Mouse (Mus musculus): Measurements from ENCODE around the gene Dnah11.

Dnah11 gene

DNA sequence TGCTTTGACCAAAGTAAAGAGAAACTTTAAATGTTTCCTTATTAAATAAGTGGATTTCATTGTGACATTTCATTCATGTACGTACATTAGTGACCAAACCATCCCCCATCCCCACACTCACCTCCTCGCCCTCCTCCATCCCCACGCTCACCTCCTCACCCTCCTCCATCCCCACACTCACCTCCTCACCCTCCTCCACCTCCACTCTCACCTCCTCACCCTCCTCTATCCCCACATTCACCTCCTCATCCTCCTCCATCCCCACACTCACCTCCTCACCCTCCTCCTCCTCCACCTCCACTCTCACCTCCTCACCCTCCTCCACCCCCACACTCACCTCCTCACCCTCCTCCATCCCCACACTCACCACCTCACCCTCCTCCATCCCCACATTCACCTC lies 337.6 kb downstream of the Dnah11 start:
- no peak for DNase-seq (ENCODE audit: low read depth)

DNA sequence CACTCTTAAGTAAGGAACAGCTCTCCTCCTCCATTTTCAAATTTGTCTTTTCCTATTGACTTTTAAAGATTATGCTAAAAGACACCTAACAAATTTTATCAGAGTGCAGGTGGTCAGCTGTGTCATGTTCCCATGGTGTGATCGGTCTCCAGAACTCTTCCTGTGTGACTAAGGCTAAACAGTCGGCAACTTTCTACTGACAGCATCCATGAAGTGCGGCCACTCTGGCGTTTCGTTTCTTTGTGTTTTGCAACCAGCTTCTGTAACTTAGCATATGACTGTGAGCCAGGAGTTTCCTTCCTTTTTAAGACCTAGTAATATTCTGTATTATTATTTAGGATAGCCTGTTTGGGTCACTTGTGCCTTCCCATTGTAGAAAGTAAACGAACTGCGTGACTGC lies 338.0 kb downstream of the Dnah11 start:
- DNase-seq (ENCODE audit: low read depth) = no peak

DNA sequence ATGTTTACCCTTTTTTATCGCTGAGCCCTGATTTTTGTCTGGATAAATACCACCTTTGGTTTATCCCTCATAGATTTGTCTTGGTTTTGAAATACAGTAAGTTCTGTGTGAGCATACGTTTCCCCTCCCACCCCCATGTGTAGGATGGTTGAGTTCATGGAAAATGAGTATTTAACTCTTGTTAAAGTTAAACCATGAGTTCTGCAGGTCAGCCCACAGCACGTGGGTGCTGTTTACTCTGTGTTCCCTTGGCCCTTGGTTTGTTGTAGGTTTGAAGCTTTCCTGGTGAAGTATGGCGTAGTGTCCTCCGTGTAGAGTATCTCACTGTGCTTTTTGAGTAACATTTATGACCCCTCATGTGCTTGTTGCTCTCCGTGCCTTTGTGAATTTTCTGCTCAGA lies 341.0 kb downstream of the Dnah11 start:
- no peak for DNase-seq (ENCODE audit: low read depth)

DNA sequence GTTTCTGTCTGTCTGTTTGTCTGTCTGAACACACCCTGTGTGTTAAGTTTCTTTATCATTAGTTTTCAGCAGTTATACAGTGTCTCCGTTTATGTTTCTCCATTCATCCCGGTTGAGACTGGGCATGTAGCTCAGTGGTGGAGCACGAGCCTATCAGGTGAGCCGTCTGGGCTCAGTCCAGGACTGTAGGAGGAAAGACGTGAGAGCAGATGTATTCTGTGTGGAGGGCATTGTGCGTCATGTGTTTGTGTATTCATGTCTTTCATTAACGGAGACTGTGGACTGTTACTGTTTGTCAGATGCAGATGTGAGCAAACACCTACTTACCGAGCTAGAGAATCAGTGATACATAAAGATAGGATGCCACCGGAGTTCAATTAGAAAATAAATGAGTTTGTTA lies 341.8 kb downstream of the Dnah11 start:
- DNase-seq (ENCODE audit: low read depth) = no peak

DNA sequence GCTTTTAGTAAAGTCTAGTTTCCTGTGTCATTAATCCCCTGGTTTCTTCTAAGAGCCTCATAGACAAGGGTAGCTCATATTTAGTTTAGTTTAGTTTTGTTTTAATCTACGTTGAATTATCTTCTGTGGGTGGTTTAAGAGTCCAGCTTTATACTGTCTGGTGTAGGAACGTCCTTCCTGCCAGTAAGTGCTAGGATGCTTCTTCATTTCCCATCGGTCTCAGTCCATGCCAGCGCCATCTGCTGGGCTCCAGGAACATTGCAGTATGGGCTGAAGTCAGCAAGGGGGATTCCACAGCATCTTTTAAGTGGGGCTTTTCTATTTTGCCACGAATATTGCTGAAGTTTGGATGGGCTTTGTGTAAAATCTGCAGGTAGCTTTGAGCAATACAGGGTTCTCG lies 345.5 kb downstream of the Dnah11 start:
- DNase-seq (ENCODE audit: low read depth) = peak; percentile 70

DNA sequence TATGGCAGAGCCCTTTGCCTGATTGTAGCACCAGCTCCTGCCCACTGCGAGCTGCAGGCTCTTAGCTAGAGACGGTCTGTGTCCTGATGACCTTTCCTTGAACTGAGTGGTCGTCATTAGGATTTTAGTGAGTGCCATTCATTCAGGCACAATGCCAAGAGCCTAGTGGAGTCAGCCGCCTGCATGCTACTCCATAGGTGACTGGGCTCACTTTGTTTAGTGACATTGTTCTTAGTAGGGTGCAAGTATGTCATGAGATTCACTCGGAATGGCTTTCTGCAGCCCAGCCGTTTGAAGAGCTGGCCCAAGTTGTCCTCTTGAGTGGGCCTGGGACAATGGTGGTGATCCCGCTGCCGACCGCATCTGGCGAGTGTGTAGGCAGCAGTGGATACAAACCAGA lies 348.4 kb downstream of the Dnah11 start:
- DNase-seq (ENCODE audit: low read depth) = no peak

DNA sequence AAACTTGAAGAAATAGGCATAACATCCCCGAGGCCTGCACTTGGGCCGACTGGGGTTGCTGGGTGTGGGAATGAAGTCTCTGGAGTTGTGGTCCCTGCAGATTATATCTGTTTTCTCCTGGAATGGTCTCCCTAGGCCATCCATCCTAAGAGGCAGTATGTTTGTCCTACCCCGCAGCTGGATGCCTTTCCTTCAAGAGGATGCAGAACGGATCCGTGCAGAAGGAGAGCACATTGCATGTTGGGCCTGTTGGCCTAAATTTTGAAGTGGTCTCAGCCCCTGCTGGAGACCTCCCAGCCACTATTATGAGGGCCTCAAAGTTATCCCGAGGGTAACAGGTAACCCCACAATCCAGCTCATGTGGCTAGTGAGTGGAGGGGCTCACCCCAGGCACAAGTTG lies 350.2 kb downstream of the Dnah11 start:
- DNase-seq (ENCODE audit: low read depth) = no peak

DNA sequence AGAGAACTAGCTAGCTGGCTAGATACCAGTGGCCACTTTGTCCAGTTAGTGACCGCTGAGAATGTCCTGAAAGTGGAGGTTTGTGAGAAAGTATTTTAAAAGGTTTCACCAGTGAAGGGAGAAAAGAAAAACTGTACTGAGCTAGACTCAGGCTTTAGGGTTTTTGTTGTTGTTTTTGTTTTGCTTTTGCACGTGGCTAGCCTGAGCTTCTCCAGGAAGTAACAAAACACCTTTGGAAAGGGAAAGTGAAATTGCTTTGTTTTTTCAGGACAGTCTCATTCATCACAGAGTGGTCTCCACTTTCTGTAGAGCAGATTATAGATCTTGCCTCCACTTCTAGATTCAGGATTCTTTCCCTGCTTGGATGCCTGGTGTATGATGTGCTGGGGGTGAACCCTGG lies 353.9 kb downstream of the Dnah11 start:
- DNase-seq (ENCODE audit: low read depth) = peak; percentile 15

DNA sequence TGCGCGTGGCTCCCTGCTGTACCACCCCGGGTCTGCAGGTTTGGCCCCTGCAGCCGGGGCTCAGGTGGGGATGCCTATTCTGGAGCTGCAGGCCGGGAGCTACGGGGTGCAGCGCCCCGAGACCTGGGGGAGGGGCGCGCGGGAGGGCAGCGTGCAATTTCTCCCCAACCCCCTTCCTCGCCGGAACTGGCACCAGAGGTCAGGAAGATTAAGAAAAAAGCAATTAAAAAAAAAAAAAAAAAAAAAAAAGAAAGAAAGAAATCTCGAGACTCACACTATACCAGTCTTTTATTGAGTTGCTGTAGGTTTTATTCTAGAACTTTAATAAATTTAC lies 354.8 kb downstream of the Dnah11 start:
- no peak for DNase-seq (ENCODE audit: low read depth)

DNA sequence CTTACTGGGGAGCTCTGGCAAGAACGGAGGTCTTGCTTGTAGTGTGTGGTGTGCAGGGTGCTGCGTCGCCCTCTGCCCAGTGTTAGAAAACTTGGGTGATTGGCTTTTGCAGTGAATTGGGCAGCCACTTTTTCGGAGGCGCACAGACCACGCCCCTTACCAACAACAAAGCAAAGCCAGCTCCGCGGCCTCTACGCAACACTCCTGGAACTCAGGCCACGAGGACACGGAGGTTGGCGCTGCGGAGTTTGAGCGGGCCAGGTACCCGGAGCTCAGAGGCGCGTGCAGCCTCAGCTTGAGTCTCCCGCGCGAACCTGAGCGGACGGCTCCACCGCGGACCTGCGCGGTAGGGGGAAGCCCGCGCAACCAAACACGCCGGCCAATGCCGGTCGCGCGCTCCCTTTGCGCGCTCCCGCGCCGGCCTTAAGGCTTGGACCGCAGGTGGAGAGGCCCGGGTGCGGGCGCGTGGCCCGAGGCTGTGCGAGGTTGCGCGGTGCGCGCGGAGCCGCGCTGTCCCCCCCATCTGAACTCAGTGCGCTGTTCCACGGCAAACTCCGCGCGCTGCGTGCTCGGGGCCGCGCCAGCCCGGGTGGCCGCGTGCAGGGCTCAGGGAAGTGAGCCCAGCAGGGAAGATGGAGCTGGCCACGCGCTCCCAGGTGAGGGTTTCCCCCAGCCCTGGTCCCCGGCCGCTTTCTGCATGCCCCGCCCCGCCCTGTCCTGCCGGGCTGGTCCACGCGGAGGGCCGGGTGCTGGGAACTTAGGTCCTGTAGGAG lies 355.4 kb downstream of the Dnah11 start:
- peak; percentile 80 for DNase-seq (ENCODE audit: low read depth)

DNA sequence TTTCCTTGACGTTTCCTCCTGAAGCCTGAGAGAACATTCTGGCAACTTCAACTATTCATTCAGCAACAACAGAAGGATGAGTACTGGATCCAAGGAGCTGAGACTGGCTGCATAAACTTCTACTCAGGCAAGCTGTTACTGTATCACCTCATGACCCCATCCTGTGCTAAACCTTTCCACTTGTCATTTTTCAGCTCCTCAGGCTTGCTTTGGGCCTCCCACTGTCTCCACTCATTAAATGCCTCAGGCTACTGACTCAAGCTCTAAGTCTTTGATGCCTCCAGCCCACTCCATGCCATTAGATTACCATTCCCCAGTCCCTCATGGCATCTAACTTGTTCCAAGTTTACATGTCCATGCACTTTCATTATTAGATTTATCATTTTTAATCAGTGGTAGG lies 356.2 kb downstream of the Dnah11 start:
- no peak for DNase-seq (ENCODE audit: low read depth)

DNA sequence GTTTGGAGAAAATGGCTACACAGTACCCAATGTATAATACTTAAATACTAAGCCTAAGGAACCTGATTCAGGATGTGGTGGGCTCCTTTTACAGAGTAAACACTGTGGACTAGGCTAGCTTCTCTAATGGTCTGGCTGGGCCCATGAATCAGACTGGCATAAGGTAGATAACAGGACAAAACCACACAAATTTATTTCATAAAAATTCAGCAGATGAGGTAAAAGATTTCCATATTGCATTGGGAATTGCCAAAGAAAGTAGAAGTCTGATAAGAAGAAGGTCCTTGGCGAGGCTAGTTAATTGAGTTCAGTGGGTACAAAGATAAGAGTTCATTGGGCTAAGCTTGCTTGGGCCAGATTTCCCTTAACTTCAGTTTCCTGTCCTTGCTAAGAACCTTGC lies 358.1 kb downstream of the Dnah11 start:
- DNase-seq (ENCODE audit: low read depth) = no peak

DNA sequence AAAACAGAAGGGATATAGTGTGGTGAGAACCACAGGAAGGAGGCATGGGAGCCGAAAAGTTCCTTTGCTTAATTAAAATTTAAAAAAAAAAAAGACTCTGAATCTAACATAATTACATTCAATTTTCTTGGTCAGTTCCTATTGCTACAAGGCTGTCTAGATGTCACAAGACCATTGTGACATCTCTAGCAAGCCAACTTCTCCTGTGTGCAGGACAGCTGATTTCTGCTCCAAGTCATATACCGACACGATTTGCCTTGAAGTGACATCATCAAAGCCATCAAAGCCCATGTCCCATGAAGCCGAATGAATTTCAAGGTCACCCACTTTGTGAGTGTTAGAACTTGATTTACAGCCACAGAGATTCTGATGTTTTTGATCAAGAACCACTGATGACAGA lies 361.5 kb downstream of the Dnah11 start:
- DNase-seq (ENCODE audit: low read depth) = no peak

DNA sequence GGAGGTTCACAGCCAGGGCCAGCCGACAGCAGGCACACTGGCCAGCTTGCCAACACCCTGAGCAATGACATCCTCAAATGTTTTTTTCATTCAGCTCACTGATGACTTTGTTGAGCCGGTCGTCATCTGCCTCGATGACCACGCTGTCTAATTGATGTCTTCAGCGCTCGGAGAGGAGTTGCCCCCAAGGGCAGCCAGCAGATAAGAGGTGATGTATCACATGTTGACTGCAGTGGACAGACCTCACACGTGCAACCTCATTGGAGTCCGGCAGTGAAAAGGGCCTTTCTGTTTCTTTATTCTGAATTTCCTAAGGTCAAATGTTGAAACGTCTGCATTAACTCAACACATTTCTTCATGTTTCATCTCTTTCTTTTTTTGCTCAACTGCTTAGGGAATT lies 363.5 kb downstream of the Dnah11 start:
- no peak for DNase-seq (ENCODE audit: low read depth)

DNA sequence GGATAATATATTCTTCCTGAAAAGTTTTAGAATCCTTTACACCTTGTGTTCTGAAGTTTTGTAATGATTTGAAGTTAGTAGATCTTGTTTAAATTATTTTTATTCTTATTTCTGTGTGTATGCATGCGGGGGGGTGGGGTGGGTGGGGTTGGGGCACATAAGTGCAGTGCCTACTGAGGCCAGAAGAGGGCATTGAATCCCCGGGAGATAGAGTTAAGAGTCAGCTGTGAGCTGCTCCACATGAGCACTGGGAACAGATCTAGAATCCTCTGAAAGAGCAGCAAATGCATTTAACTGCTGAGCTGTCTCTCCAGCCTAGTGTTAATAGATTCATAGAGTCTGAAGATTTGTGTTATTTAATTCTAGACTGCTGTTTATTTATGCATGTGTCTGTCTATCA lies 364.2 kb downstream of the Dnah11 start:
- peak; percentile 11 for DNase-seq (ENCODE audit: low read depth)

DNA sequence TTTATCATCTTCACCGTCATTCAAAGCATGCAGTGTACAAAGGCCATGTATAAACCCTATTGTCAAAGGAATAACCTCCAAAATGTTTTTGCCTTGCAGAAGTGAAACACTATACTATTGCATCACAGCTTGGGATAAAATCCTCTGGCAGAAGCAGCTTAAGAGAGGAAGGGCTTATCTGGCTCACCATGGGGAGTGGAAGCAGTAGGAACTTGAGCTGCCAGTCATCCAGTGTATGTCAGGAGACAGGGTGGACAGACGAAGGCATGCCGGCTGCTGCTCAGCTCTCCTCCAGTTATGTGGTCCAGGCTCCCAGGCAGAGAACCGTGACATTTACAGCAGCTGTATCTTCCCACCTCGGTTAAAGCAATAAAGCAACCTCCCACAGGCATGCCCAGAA lies 366.7 kb downstream of the Dnah11 start:
- no peak for DNase-seq (ENCODE audit: low read depth)

DNA sequence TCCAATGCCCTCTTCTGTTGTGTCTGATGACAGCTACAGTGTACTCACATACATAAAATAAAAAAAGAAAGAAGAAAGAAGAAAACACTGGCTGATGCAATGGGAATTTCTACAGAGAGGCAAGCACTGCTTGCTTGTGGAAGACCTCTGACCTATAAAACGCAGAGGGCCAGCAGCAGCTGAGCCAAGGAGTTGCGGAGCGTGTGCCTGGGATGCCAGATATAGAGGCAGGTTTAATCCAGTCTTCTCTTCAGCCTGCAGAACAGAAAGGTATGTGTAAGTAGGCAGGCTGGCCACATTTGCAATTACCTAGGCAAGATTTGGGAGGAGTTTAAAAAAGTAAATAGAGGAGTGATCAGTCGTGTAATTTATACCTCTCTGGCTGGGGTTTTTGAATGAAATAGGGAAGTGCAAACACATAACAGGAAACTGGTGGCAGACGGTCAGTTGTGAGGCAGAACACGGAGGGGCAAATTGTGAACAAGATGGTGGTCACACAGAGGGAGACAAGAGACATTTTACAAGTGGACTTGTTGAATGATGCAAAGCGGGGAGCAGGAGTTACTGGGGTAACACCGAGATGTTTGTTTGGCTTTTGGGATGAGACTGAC lies 367.4 kb downstream of the Dnah11 start:
- no peak for DNase-seq (ENCODE audit: low read depth)

DNA sequence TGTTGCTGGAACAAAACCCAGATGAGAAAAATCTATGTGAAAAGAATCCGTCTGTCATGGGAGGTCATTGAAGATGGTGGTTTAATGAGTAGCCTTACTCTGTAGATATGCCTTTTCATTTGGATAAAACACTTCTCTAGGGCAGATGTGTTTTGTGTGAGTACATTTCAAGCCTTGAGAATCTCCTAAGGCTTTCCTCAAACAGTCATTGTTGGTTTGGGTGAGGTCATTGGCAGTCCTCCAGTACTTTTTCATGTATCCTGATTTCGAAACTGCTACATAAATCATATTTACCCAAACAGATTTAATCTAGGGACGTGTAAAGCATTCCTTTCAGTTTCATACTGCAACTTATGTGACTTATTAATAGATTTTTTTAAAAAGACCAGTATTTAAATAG lies 370.5 kb downstream of the Dnah11 start:
- DNase-seq (ENCODE audit: low read depth) = no peak
